Mouse (Mus musculus): ENCODE data around the gene Prdm2.

- TF ChIP-seq CTCF (conservative IDR thresholded peaks at IDR 0.05; ENCODE audit: low read length) (no peak), POU5F1 (IDR thresholded peaks at IDR 0.05; ENCODE audit: borderline replicate concordance, low read length) (no peak), NANOG (IDR thresholded peaks at IDR 0.05; ENCODE audit: borderline replicate concordance, low read length) (no peak)
Measured at GRCm38 (mm10) chr4:143180731-143181130, 32.1 kb downstream of the Prdm2 start.
